Mouse (Mus musculus): Measurements from ENCODE around the gene Mepe. TPM values are rescaled to one million over a fixed set of nuclear protein-coding genes. Genes with fewer than 3 reads are reported as not detected.

Gene Mepe
- total RNA-seq, 2 experiments from 2014 or later = not detected

GRCm38 (mm10) chr5:104357575-104357974 lies 32.4 kb downstream of the Mepe start:
- DNase-seq = no peak

- no peak for DNase-seq
These were observed 33.5 kb downstream of the Mepe start for GRCm38 (mm10) chr5:104358592-104358991.

- DNase-seq = no peak
These were observed 34.1 kb downstream of the Mepe start for GRCm38 (mm10) chr5:104359257-104359656.

GRCm38 (mm10) chr5:104370580-104370979 lies 45.5 kb downstream of the Mepe start:
- no peak for DNase-seq

GRCm38 (mm10) chr5:104371284-104371683 lies 46.2 kb downstream of the Mepe start:
- no peak for DNase-seq

GRCm38 (mm10) chr5:104373648-104374307 lies 48.6 kb downstream of the Mepe start:
- DNase-seq = no peak

GRCm38 (mm10) chr5:104374308-104374660 lies 49.2 kb downstream of the Mepe start:
- peak; percentile 24 for DNase-seq

GRCm38 (mm10) chr5:104375132-104375531 lies 50.0 kb downstream of the Mepe start:
- DNase-seq = no peak

GRCm38 (mm10) chr5:104376890-104377289 lies 51.8 kb downstream of the Mepe start:
- DNase-seq = no peak

GRCm38 (mm10) chr5:104380574-104380973 lies 55.4 kb downstream of the Mepe start:
- DNase-seq = no peak

- DNase-seq = no peak
These were observed 56.5 kb downstream of the Mepe start for GRCm38 (mm10) chr5:104381671-104382070.

- DNase-seq = no peak
These were observed 59.4 kb downstream of the Mepe start for GRCm38 (mm10) chr5:104384540-104384939.

GRCm38 (mm10) chr5:104385521-104385920 lies 60.4 kb downstream of the Mepe start:
- no peak for DNase-seq

- DNase-seq = no peak
These were observed 61.8 kb downstream of the Mepe start for GRCm38 (mm10) chr5:104386908-104387307.

Small RNAs within 50 kb of the gene (microRNA-seq; reads per million reads assigned to microRNA genes)
- gene Gm23616 (ENCODE audit: borderline replicate concordance in 2 of 2) = 0 reads per million in 2 experiments

Other genes with a start within 250 kb of the Mepe start
- not detected for gene Gm17660, start 247.7 kb upstream of the Mepe start, total RNA-seq (2021)
- gene Sparcl1, start 211.6 kb upstream of the Mepe start, total RNA-seq (2021) = 100 to 1,000 TPM; 106 to 110 TPM
- gene Dspp, start 154.6 kb upstream of the Mepe start, total RNA-seq (2021) = not detected
- gene Dmp1, start 122.7 kb upstream of the Mepe start, total RNA-seq (2021) = 1 to 10 TPM; 2.0 to 2.2 TPM
- not detected for gene Ibsp, start 26.2 kb upstream of the Mepe start, total RNA-seq (2021)
- gene Spp1, start 109.8 kb downstream of the Mepe start, total RNA-seq (2021) = 1 to 10 TPM; 2.6 to 3.3 TPM
- gene Pkd2, start 134.1 kb downstream of the Mepe start, total RNA-seq (2021) = 10 to 100 TPM; 11.8 to 13.4 TPM
- 1 to 10 TPM; 3.7 to 4.7 TPM for gene BC005561, start 183.0 kb downstream of the Mepe start, total RNA-seq (2021)